Mouse (Mus musculus) E14TG2a.4 (cell line): ENCODE results near the gene Polr3h.

Experiments
- CTCF ChIP-seq: conservative IDR thresholded peaks from 2 replicates; pipeline ENCODE4 v1.5.1; 2014; ENCODE audit warnings: low read length
- NANOG ChIP-seq: IDR thresholded peaks from 2 replicates; pipeline ENCODE4 v1.6.1; 2014; ENCODE audit warnings: borderline replicate concordance, low read length, mixed read lengths
- POU5F1 ChIP-seq: IDR thresholded peaks from 2 replicates; pipeline ENCODE4 v1.6.1; 2014; ENCODE audit warnings: low read length, borderline replicate concordance

GRCm38 (mm10) chr15:81966062-81966829 is 40.2 kb upstream of the Polr3h start:
- no peak for TF ChIP-seq CTCF
- no peak for TF ChIP-seq NANOG
- no peak for TF ChIP-seq POU5F1
